Mouse (Mus musculus): Measurements from ENCODE around the gene Kcnj1. TPM values are rescaled to one million over a fixed set of nuclear protein-coding genes. Genes with fewer than 3 reads are reported as not detected.

The Kcnj1 gene
- polyA plus RNA-seq, 1 experiment from 2014 or later: not detected

- Histone ChIP-seq H3K9ac (no peak overlapping the region), H3K27ac (peak overlapping the region; percentile 58; the same call in 1 of the 2 replicates), H3K4me1 (0 out of 2 replicates have a peak, but pooled peaks cover 7% of the 10 kb centered on the region), H3K36me3 (no peaks in the 10 kb centered on the region), H3K9me3 (replicated peaks) (no peaks in the 10 kb centered on the region), H3K4me2 (replicated peaks) (no peak overlapping the region), H3K4me3 (no peak overlapping the region), H3K27me3 (no peaks in the 10 kb centered on the region)
- ATAC-seq (ENCODE audit: low FRiP score): no peak
- 69% methylated on average over 19 of the region's 19 CpGs for WGBS
These were observed 62.2 kb downstream of the Kcnj1 start for GRCm38 (mm10) chr9:32434241-32435213.

GRCm38 (mm10) chr9:32443115-32443514 lies 70.8 kb downstream of the Kcnj1 start:
- no peak for ATAC-seq (ENCODE audit: low FRiP score)
- H3K9me3 ChIP-seq (replicated peaks): no peaks in the 10 kb centered on the region
- H3K27me3 ChIP-seq: no peaks in the 10 kb centered on the region
- WGBS: 67% methylated on average over 3 of the region's 3 CpGs
- peak overlapping the region; percentile 69; the same call in 1 of the 2 replicates for H3K27ac ChIP-seq
- H3K36me3 ChIP-seq: no peaks in the 10 kb centered on the region
- no peak overlapping the region for H3K4me2 ChIP-seq (replicated peaks)
- H3K4me1 ChIP-seq: no peaks in the 10 kb centered on the region; the same call in 1 of the 2 replicates
- H3K9ac ChIP-seq: no peak overlapping the region
- no peak overlapping the region for H3K4me3 ChIP-seq

- Histone ChIP-seq H3K9ac (no peak overlapping the region), H3K27ac (no peak overlapping the region; the same call in 1 of the 2 replicates), H3K27me3 (no peaks in the 10 kb centered on the region), H3K4me3 (no peak overlapping the region), H3K4me1 (no peaks in the 10 kb centered on the region; the same call in 1 of the 2 replicates), H3K36me3 (no peaks in the 10 kb centered on the region), H3K9me3 (replicated peaks) (no peaks in the 10 kb centered on the region), H3K4me2 (replicated peaks) (no peak overlapping the region)
- no peak for ATAC-seq (ENCODE audit: low FRiP score)
- WGBS: 37% methylated on average over 6 of the region's 6 CpGs
These were observed 71.5 kb downstream of the Kcnj1 start for GRCm38 (mm10) chr9:32443817-32444216.

GRCm38 (mm10) chr9:32444453-32445201 lies 72.3 kb downstream of the Kcnj1 start:
- Histone ChIP-seq H3K27me3 (no peaks in the 10 kb centered on the region), H3K4me1 (no peaks in the 10 kb centered on the region; the same call in 1 of the 2 replicates), H3K27ac (peak overlapping the region; percentile 66), H3K36me3 (no peaks in the 10 kb centered on the region), H3K4me2 (replicated peaks) (no peak overlapping the region), H3K9ac (no peak overlapping the region), H3K4me3 (no peak overlapping the region), H3K9me3 (replicated peaks) (no peaks in the 10 kb centered on the region)
- 80% methylated on average over 6 of the region's 6 CpGs for WGBS
- no peak for ATAC-seq (ENCODE audit: low FRiP score)

- no peak overlapping the region for H3K27ac ChIP-seq
- no peak overlapping the region for H3K4me2 ChIP-seq (replicated peaks)
- H3K9me3 ChIP-seq (replicated peaks): no peaks in the 10 kb centered on the region
- H3K9ac ChIP-seq: no peak overlapping the region
- no peaks in the 10 kb centered on the region for H3K27me3 ChIP-seq
- no peak overlapping the region for H3K4me3 ChIP-seq
- 50% methylated on average over 3 of the region's 3 CpGs for WGBS
- H3K4me1 ChIP-seq: peaks cover 4% of the 10 kb centered on the region; the same call in 1 of the 2 replicates
- ATAC-seq (ENCODE audit: low FRiP score): no peak
- no peaks in the 10 kb centered on the region for H3K36me3 ChIP-seq
These were observed 73.5 kb downstream of the Kcnj1 start for GRCm38 (mm10) chr9:32445789-32446188.

GRCm38 (mm10) chr9:32448766-32449165 lies 76.5 kb downstream of the Kcnj1 start:
- ATAC-seq (ENCODE audit: low FRiP score): no peak
- Histone ChIP-seq H3K9me3 (replicated peaks) (no peaks in the 10 kb centered on the region), H3K27ac (no peak overlapping the region), H3K4me3 (no peak overlapping the region), H3K27me3 (no peaks in the 10 kb centered on the region), H3K9ac (no peak overlapping the region), H3K36me3 (no peaks in the 10 kb centered on the region), H3K4me2 (replicated peaks) (no peak overlapping the region), H3K4me1 (peaks cover 7% of the 10 kb centered on the region)
- WGBS: 86% methylated on average over 5 of the region's 5 CpGs

Other genes starting within 250 kb of the Kcnj1 start
- 0.29 and 0.45 TPM in 2 replicates for gene Kcnj5, start 28.1 kb upstream of the Kcnj1 start, polyA plus RNA-seq (2016; fragmentation: Nextera tagmentation; extraction: Ambion mirVana)
- 24.4 and 26.4 TPM in 2 replicates for gene Fli1, start 170.4 kb downstream of the Kcnj1 start, polyA plus RNA-seq (2016; fragmentation: Nextera tagmentation; extraction: Ambion mirVana)